Mouse (Mus musculus) kidney, postnatal 0 days (tissue): ENCODE data around the gene Olfr910. TPM values are rescaled to one million over a fixed set of nuclear protein-coding genes. Genes with fewer than 3 reads are reported as not detected.

Source experiments
- ATAC-seq: fragments of 200-750 bp; cut with Nextera tagmentation; replicated peaks from 2 replicates; pipeline ENCODE4 v1.8.0; 2017; ENCODE audit warnings: low read depth, moderate number of reproducible peaks, moderate TSS enrichment, moderate library complexity; ENCODE audit not compliant: low FRiP score
- DNase-seq: peaks from one replicate; pipeline ENCODE4 v3.0.0-alpha.2; 2016; ENCODE audit warnings: low spot score
- H3K27ac ChIP-seq: fragments of 300-500 bp; sonication (generic); 2 replicates; pipeline ENCODE4 v1.5.1; 2014; ENCODE audit warnings: mild to moderate bottlenecking
- H3K27me3 ChIP-seq: fragments of 300-500 bp; sonication (generic); 2 replicates; pipeline ENCODE4 v1.6.1; 2014; ENCODE audit warnings: low read length, mixed read lengths; ENCODE audit not compliant: insufficient read depth
- H3K36me3 ChIP-seq: fragments of 300-500 bp; sonication (generic); 2 replicates; pipeline ENCODE4 v1.6.1; 2014; ENCODE audit warnings: low read length, mixed read lengths; ENCODE audit not compliant: insufficient read depth
- H3K4me1 ChIP-seq: fragments of 300-500 bp; sonication (generic); replicated peaks from 2 replicates; pipeline ENCODE4 v1.6.1; 2014; ENCODE audit warnings: antibody characterized with exemption, low read length, mixed read lengths; ENCODE audit not compliant: insufficient read depth
- H3K4me2 ChIP-seq: fragments of 300-500 bp; sonication (generic); 2 replicates; pipeline ENCODE4 v1.6.1; 2014; ENCODE audit warnings: mild to moderate bottlenecking, low read length, moderate library complexity, mixed read lengths
- H3K4me3 ChIP-seq: fragments of 300-500 bp; sonication (generic); replicated peaks from 2 replicates; pipeline ENCODE4 v1.5.1; 2014; ENCODE audit warnings: low read depth, low read length
- H3K9ac ChIP-seq: fragments of 300-500 bp; sonication (generic); 2 replicates; pipeline ENCODE4 v1.6.1; 2014; ENCODE audit warnings: low read depth, low read length
- H3K9me3 ChIP-seq: fragments of 300-500 bp; sonication (generic); replicated peaks from 2 replicates; pipeline ENCODE4 v1.6.1; 2016; ENCODE audit warnings: low read length, inconsistent platforms, mixed read lengths
- CTCF ChIP-seq: IDR thresholded peaks from 2 replicates; pipeline ENCODE4 v1.5.1; 2016; ENCODE audit warnings: antibody characterized with exemption, low read depth, mild to moderate bottlenecking, moderate library complexity
- WGBS: fragments of 180-500 bp; shearing (Covaris S2); extraction: QIAGEN DNeasy Blood & Tissue Kit; methylation state at CpG from one replicate; pipeline ENCODE4 v1.1.7; 2014; 5-methylcytosine and 5-hydroxymethylcytosine counted together
- polyA plus RNA-seq: library from polyadenylated mRNA; unstranded; fragments of >200 nt; fragmentation: Nextera tagmentation; extraction: Ambion mirVana; gene quantifications from 2 replicates; pipeline ENCODE4 v1.2.1, GENCODE M21; 2015

Olfr910 gene
- not detected in 2 replicates for polyA plus RNA-seq

DNA sequence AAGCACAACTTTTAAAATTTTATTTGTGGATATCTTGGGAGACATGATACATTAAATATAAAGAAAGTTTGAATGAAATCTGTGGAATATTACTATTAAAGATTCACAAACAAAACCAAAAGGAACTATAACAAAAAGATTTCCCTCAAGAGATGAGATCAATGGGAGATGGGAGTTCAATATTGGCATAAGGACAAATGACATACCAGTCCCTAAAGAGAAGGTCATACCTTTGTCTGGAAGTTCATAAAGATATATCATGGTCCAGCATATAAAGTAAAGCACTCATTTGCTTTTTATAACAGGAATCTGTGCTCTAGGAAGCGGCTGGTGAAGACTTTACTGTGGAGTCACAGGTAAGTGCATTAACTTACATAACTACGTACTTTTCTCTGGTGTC is at the start of gene Olfr910:
Olfr910 (plus strand) TSS at position 301 of the 400 bp plus-strand sequence.
- WGBS: 86% methylated on average over 2 of the region's 2 CpGs
- H3K9ac ChIP-seq: no peak within 1 kb of the TSS

GRCm38 (mm10) chr9:38495501-38495900 is 42.1 kb upstream of the Olfr910 start, which contains the start of gene Olfr907:
Gene Olfr907 (plus strand): TSS chr9:38495801.
- Histone ChIP-seq H3K36me3 (no peaks in the 10 kb centered on the region), H3K4me2 (no peak within 1 kb of the TSS), H3K9me3 (no peaks in the 10 kb centered on the region), H3K27ac (no peak within 1 kb of the TSS), H3K9ac (no peak within 1 kb of the TSS), H3K27me3 (no peaks in the 10 kb centered on the region), H3K4me1 (no peaks in the 10 kb centered on the region), H3K4me3 (no peak within 1 kb of the TSS)
- DNase-seq: no peak
- ATAC-seq: no peak
- no peak for TF ChIP-seq CTCF
- WGBS: 77% methylated on average over 2 of the region's 2 CpGs

More for the DNA sequence above, at the start of gene Olfr910:
- no peak for TF ChIP-seq CTCF
- ATAC-seq (no peak), DNase-seq (no peak)
- Histone ChIP-seq H3K9me3 (no peaks in the 10 kb centered on the region; the same call in 1 of the 2 replicates), H3K27me3 (no peaks in the 10 kb centered on the region), H3K27ac (no peak within 1 kb of the TSS), H3K36me3 (no peaks in the 10 kb centered on the region), H3K4me3 (no peak within 1 kb of the TSS), H3K4me1 (no peaks in the 10 kb centered on the region), H3K4me2 (no peak within 1 kb of the TSS)

DNA sequence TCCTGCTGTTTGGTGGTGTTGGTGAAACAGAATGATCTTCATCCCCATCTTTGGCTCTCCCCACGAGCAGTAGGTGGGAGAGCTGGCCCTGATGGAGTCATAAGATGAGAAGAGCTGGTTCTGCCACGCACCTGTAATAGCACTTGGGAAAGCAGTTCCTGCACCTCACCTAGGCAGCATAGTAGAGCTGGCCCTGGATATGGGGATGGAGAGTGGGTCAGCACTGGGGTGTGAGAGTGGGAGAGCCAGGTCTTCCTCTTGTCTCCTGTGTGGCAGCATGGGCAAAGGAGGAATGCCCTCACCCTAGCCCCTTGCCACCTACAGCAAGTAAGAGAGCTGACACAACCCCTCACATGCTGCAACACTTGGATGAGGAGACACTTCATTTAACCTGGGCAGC is 25.3 kb upstream of the Olfr910 start:
- DNase-seq (no peak), ATAC-seq (no peak)
- WGBS: 74% methylated on average over 2 of the region's 2 CpGs
- no peak overlapping the region for H3K9ac ChIP-seq
- no peak overlapping the region for H3K4me2 ChIP-seq
- H3K27me3 ChIP-seq: no peaks in the 10 kb centered on the region
- H3K27ac ChIP-seq: no peak overlapping the region
- H3K4me1 ChIP-seq: no peaks in the 10 kb centered on the region
- no peaks in the 10 kb centered on the region for H3K36me3 ChIP-seq
- no peak overlapping the region for H3K4me3 ChIP-seq
- H3K9me3 ChIP-seq: no peaks in the 10 kb centered on the region
- TF ChIP-seq CTCF: no peak

GRCm38 (mm10) chr9:38521280-38521679 is 16.4 kb upstream of the Olfr910 start, which contains the start of gene Olfr911-ps1:
Gene Olfr911-ps1 (plus strand): TSS chr9:38521580.
- WGBS: 79% methylated on average over 1 of the region's 1 CpGs
- no peak for DNase-seq
- H3K27me3 ChIP-seq: no peaks in the 10 kb centered on the region
- H3K9ac ChIP-seq: no peak within 1 kb of the TSS
- H3K27ac ChIP-seq: no peak within 1 kb of the TSS
- no peaks in the 10 kb centered on the region for H3K36me3 ChIP-seq
- H3K9me3 ChIP-seq: no peaks in the 10 kb centered on the region
- ATAC-seq: no peak
- no peaks in the 10 kb centered on the region for H3K4me1 ChIP-seq
- TF ChIP-seq CTCF: no peak
- H3K4me2 ChIP-seq: no peak within 1 kb of the TSS
- H3K4me3 ChIP-seq: no peak within 1 kb of the TSS

GRCm38 (mm10) chr9:38579878-38580277 is 42.2 kb downstream of the Olfr910 start, which contains the start of gene Olfr912:
Gene Olfr912 (plus strand): TSS chr9:38580178.
- no peak within 1 kb of the TSS for H3K27ac ChIP-seq
- no peak within 1 kb of the TSS for H3K4me3 ChIP-seq
- no peaks in the 10 kb centered on the region for H3K27me3 ChIP-seq
- H3K9ac ChIP-seq: no peak within 1 kb of the TSS
- no peak for DNase-seq
- no peak within 1 kb of the TSS for H3K4me2 ChIP-seq
- no peaks in the 10 kb centered on the region for H3K36me3 ChIP-seq
- no peak for TF ChIP-seq CTCF
- H3K4me1 ChIP-seq: no peaks in the 10 kb centered on the region
- ATAC-seq: no peak
- WGBS: 67% methylated on average over 1 of the region's 1 CpGs
- no peaks in the 10 kb centered on the region for H3K9me3 ChIP-seq

Other genes starting within 250 kb of the Olfr910 start
- not detected in 2 replicates for gene Olfr896-ps1, start 246.7 kb upstream of the Olfr910 start, polyA plus RNA-seq
- gene Olfr25, start 208.8 kb upstream of the Olfr910 start, polyA plus RNA-seq: not detected in 2 replicates
- gene Olfr898, start 189.4 kb upstream of the Olfr910 start, polyA plus RNA-seq: not detected in 2 replicates
- gene Olfr250, start 171.0 kb upstream of the Olfr910 start, polyA plus RNA-seq: not detected in 2 replicates
- not detected in 2 replicates for gene Olfr251, start 160.8 kb upstream of the Olfr910 start, polyA plus RNA-seq
- not detected in 2 replicates for gene Olfr147, start 136.2 kb upstream of the Olfr910 start, polyA plus RNA-seq
- gene Olfr901, start 108.4 kb upstream of the Olfr910 start, polyA plus RNA-seq: not detected in 2 replicates
- not detected in 2 replicates for gene Olfr902, start 90.2 kb upstream of the Olfr910 start, polyA plus RNA-seq
- not detected in 2 replicates for gene Olfr904, start 74.7 kb upstream of the Olfr910 start, polyA plus RNA-seq
- gene Olfr905, start 66.7 kb upstream of the Olfr910 start, polyA plus RNA-seq: not detected in 2 replicates
- gene Olfr906, start 50.8 kb upstream of the Olfr910 start, polyA plus RNA-seq: not detected in 2 replicates
- not detected in 2 replicates for gene Olfr907, start 42.0 kb upstream of the Olfr910 start, polyA plus RNA-seq
- gene Olfr911-ps1, start 16.3 kb upstream of the Olfr910 start, polyA plus RNA-seq: not detected in 2 replicates
- gene Olfr912, start 42.3 kb downstream of the Olfr910 start, polyA plus RNA-seq: not detected in 2 replicates
- gene Olfr913, start 54.9 kb downstream of the Olfr910 start, polyA plus RNA-seq: not detected in 2 replicates
- gene Olfr914, start 67.3 kb downstream of the Olfr910 start, polyA plus RNA-seq: not detected in 2 replicates
- gene Olfr916, start 122.0 kb downstream of the Olfr910 start, polyA plus RNA-seq: not detected in 2 replicates
- not detected in 2 replicates for gene Olfr917, start 128.0 kb downstream of the Olfr910 start, polyA plus RNA-seq
- gene Olfr918, start 136.8 kb downstream of the Olfr910 start, polyA plus RNA-seq: not detected in 2 replicates
- not detected in 2 replicates for gene Olfr919, start 165.8 kb downstream of the Olfr910 start, polyA plus RNA-seq
- 23.0 and 24.7 TPM in 2 replicates for gene Vwa5a, start 180.4 kb downstream of the Olfr910 start, polyA plus RNA-seq
- gene Olfr920, start 214.4 kb downstream of the Olfr910 start, polyA plus RNA-seq: 0.05 and 0.08 TPM in 2 replicates
- gene Olfr921, start 235.2 kb downstream of the Olfr910 start, polyA plus RNA-seq: not detected in 2 replicates